Mouse (Mus musculus) adrenal gland (tissue): ENCODE results near the gene Rassf2.

ENCODE experiments used
- intact Hi-C: fragments of 180-260 bp; cut with DNase I; formaldehyde crosslinking; loops from one replicate; pipeline ENCODE4 v1.15.1; 2025

Gene Rassf2

GRCm38 (mm10) chr2:131957731-131958222 lies 72.3 kb downstream of the Rassf2 start:
- intact Hi-C loops, result no loop called here

GRCm38 (mm10) chr2:131956336-131957256 lies 73.5 kb downstream of the Rassf2 start:
- intact Hi-C loops, result no loop called here

GRCm38 (mm10) chr2:131955264-131955663 lies 74.8 kb downstream of the Rassf2 start:
- intact Hi-C loops, result no loop called here

GRCm38 (mm10) chr2:131954835-131955234 lies 75.2 kb downstream of the Rassf2 start:
- intact Hi-C loops, result no loop called here

GRCm38 (mm10) chr2:131953711-131954110 lies 76.3 kb downstream of the Rassf2 start:
- intact Hi-C loops, result no loop called here

- intact Hi-C loops, result no loop called here
These were observed 77.0 kb downstream of the Rassf2 start for GRCm38 (mm10) chr2:131952961-131953538.

GRCm38 (mm10) chr2:131952456-131952855 lies 77.6 kb downstream of the Rassf2 start:
- intact Hi-C loops, result no loop called here

- intact Hi-C loops, result no loop called here
These were observed 79.4 kb downstream of the Rassf2 start, which contains the start of gene Prnd for GRCm38 (mm10) chr2:131950598-131951095. Gene Prnd, plus strand, starts transcription at chr2:131950861.

- intact Hi-C loops, result loop anchor here (2.0 kb wide), 1 partner anchor 129 kb away; no protein-coding TSS in a partner anchor
These were observed 80.1 kb downstream of the Rassf2 start for GRCm38 (mm10) chr2:131949767-131950597.

GRCm38 (mm10) chr2:131948916-131949639 lies 81.0 kb downstream of the Rassf2 start:
- intact Hi-C loops, result loop anchor here (2.0 kb wide), 1 partner anchor 128 kb away; no protein-coding TSS in a partner anchor

- intact Hi-C loops, result loop anchor here (2.0 kb wide), 1 partner anchor 127 kb away; no protein-coding TSS in a partner anchor
These were observed 81.9 kb downstream of the Rassf2 start for GRCm38 (mm10) chr2:131948156-131948555.

- intact Hi-C loops, result no loop called here
These were observed 83.7 kb downstream of the Rassf2 start for GRCm38 (mm10) chr2:131946351-131946750.

- intact Hi-C loops, result no loop called here
These were observed 84.3 kb downstream of the Rassf2 start for GRCm38 (mm10) chr2:131945765-131946164.

- intact Hi-C loops, result no loop called here
These were observed 84.8 kb downstream of the Rassf2 start for GRCm38 (mm10) chr2:131945225-131945624.

GRCm38 (mm10) chr2:131944370-131944769 lies 85.7 kb downstream of the Rassf2 start:
- intact Hi-C loops, result no loop called here

- intact Hi-C loops, result loop anchor here (2.0 kb wide), 1 partner anchor 121 kb away; no protein-coding TSS in a partner anchor
These were observed 88.6 kb downstream of the Rassf2 start for GRCm38 (mm10) chr2:131941501-131941900.

- intact Hi-C loops, result loop anchor here (2.0 kb wide), 1 partner anchor 120 kb away; no protein-coding TSS in a partner anchor
These were observed 89.6 kb downstream of the Rassf2 start for GRCm38 (mm10) chr2:131940506-131940905.
